Mouse (Mus musculus) stomach, postnatal 0 days (tissue): ENCODE measurements at regions not wholly inside any gene's neighbourhood (a gene's known extent, or its start where the extent isn't known, plus 50 kb on each side); places are given as distances from the start of the nearest gene placed in this dataset.

Experiments used
- CTCF ChIP-seq: IDR thresholded peaks from 2 replicates; pipeline ENCODE4 v1.5.1; 2016; ENCODE audit warnings: antibody characterized with exemption, low read depth, mild to moderate bottlenecking, moderate library complexity
- EP300 ChIP-seq: optimal IDR thresholded peaks from 2 replicates; pipeline ENCODE3; 2016; ENCODE audit warnings: antibody characterized with exemption

GRCm38 (mm10) chr4:40070959-40071634 lies 71.8 kb upstream of the Aco1 start:
- TF ChIP-seq CTCF (no peak), EP300 (no peak)
